Mouse (Mus musculus): ENCODE measurements around the gene Farp1.

The Farp1 gene

GRCm38 (mm10) chr14:121229036-121229773, 194.2 kb downstream of the Farp1 start:
- DNase-seq, result no peak

GRCm38 (mm10) chr14:121231232-121231631, 196.2 kb downstream of the Farp1 start:
- no peak for DNase-seq

DNA sequence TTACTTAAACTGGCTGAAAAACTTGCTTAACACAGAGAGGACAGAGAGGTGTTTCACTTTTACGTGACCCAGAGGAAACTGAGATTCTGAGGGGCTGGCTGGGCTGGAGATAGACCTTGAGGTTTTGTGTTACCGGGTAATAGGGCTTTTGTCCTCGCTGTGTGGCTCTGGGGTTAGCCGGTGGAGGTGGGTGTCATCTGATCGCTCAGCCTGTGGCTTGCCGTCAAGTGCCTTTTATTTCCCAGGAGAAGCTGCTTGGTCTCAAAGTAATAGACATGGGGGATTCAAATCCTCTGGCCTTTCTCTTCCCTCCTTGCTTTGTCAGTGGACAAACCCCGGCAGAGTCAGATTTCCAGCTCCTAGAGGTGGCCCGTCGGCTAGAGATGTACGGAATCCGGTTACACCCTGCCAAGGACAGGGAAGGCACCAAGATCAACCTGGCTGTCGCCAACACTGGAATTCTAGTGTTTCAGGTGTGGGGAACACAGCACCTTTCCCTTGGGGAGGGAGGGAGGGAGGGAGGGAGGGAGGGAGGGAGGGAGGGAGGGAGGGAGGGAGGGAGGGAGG, 199.8 kb downstream of the Farp1 start:
- DNase-seq, result no peak

DNA sequence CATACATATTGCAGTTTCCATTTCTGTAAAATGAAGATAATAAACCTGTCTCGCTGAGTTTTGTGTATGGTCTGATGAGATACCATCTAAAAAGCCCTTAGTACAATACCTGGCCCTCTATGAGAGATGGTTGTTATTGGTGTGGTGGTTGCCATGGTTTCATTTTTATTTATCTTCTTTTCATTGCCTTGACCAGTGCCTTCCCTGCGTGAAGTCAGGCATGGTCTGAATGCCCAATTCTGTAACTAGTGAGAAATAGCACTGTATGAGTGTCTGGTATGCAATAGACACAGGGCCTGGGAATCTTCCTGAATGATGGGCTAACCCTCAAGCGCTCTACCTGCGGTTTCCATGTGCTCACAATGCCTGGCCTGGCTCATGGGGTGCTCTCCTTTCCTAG, 201.7 kb downstream of the Farp1 start:
- no peak for DNase-seq

DNA sequence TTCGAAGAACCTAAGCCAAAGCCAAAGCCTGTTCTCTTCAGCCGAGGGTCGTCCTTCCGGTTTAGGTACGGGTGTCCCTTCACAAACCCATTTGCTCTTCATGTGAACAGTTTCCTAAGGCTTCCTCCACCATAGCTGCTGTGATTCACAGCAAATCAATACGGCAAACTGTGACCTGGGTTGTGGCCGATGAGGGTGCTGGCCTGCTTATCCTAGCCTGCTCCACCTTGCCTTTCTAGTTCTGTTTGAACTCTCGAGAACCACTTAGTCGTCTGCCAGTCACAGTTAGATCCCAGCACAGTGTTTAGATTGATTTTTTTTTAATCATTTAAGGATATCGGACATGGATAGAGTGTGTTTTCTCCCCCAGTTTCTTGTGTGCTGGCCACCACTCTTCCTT, 203.7 kb downstream of the Farp1 start:
- DNase-seq, result no peak

DNA sequence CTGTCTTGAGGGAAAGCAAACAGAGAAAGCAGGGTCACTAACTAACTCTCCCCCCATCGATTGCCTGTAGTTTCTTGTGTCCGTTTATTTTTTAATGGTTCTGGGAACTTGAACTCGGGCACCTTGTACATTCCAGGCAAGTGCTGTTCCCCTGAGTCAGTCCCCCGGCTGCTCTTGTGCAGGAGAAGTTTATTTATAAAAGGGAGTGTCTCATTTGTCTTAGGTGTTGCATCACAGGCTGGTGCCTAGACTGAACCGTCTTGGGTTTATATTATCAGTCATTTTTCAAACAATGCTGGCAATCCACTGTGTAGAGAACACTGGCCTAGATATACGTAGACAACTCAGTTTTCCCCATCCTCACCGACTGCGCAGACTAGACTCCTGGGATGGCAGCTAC, 204.4 kb downstream of the Farp1 start:
- no peak for DNase-seq

DNA sequence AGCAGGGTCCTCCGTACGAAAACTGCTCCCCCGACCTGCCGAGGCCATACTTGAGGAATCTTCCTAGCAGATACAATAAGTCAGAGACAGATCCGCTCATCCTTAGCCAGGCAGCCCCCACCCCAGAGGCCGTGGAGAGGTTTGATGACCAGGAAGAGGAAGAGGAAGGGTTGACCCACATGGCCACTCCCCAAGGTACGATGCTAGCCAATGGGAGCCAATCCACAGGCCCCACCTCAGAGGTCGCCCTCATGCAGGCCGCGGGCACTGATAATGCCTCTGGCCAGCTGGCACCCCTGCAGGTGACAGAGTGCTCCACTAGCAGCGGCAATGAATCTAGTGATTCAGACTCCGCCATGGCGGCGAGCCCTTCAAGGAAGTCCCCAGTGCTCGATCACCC, 209.1 kb downstream of the Farp1 start:
- no peak for DNase-seq

- DNase-seq, result no peak
Measured at GRCm38 (mm10) chr14:121246048-121246731, 211.2 kb downstream of the Farp1 start.

DNA sequence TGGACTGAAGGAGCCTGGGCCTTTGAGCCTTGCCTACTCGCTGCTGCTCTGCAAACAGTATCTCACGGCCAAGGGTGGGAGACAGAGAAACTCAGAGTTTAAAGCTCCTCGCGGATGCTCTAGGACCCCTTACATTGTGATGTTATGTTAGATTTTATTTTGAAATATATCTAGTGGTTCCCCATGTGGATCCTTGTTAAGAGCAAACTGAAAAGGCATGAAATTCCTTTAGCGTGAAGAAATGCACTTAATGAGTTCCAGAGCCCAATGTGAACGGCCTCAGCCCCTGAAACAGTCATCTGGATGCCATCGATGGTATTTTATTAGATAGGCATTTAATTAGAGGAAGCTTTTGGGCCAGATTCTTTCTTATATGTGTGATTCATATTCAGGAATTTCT, 212.3 kb downstream of the Farp1 start:
- DNase-seq, result no peak

DNA sequence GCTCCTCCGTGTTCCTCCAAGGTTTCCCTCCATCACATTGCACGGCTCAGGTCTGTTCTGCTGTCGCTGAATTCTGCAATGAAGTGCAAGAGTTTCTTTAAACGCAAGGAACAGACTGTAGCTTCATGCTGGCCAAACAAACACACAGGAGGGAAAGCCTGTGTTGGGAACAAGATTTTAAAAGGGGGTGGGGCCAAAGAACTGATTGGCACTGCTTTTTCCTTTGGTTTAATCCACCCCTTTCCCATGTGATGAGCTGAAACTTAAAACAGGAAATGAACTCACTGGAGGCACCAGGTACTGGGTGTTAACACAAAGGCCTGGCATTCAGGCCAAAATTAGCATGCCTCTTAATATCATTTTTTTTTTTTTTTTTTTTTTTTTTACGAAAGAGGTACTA, 213.3 kb downstream of the Farp1 start:
- DNase-seq, result no peak

DNA sequence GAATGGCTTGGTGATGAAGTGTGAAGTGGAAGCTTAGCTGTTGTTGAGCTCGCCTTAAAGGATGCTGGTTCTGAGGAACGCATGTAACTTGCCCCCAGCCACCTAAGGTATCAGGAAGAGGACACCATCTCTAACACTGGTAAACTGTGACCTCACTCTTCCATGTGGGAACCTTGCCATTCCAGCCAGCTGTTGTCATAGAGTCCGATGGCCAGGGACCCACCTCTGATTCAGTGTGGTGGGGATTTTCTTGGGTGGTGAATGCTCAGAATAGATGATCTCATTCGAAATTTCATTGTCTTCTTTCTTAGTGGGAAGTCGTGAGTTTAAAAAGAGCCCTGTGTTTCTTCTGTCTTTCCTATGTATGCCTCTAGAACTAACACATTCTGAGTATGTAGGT, 216.1 kb downstream of the Farp1 start:
- DNase-seq, result no peak

DNA sequence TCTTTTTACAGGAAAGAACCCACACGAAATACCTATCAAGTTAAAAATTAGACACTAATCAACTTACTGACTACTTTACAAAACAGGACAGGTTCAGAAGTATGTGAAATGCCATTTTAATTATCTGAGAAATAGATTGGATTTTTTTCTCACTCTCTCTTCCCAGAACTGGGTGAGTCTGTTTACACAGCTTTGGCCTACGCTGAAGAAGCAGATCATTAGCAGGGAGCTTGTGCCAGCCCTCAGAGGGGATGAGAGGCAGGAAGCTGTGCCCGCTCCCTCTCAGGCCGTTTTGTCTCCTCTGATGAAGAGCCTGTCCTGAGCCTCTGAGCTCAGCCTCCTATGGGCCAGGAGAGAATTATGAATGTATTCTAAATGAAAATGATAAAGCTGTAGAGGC, 216.7 kb downstream of the Farp1 start:
- DNase-seq, result no peak

GRCm38 (mm10) chr14:121252542-121252941, 217.5 kb downstream of the Farp1 start:
- no peak for DNase-seq

- DNase-seq, result no peak
Measured at GRCm38 (mm10) chr14:121254869-121255268, 219.9 kb downstream of the Farp1 start.

DNA sequence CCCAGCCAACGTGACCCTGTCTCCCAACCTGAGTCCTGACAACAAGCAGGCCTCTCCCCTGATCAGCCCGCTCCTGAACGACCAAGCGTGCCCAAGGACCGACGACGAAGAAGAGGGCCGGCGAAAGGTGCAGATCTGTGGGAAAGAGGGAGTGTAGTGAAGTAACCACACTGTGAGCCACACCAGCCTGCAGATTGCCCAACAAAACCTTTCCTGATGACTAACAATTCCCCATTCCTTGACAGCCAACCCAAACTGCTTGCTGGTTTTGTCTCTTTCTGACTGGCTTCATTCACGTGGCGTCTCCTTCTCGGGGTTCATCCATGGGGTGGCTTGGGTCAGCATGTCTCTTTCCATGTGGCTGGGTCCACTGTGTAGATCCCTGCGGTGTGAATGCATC, 220.5 kb downstream of the Farp1 start:
- DNase-seq, result no peak

DNA sequence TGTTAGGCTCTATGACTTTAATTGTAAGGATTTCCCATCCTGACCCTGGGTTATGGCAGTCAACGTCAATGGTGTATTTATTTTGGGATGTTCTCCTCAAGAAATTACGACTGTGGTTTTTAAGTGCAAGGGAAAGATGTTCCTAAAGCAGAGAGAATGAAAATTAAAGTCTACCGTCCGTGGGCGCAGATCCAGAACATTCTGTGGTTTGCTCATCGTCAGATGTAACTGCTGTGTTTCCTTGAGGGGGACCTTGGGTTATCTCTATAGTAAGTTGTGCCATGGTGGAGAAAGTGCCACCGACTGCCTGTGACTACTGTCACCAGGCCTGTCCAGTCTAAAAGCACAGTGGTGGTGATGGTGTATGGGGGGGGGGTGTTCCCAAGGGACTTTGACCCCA, 221.9 kb downstream of the Farp1 start:
- no peak for DNase-seq

- DNase-seq, result no peak
Measured at GRCm38 (mm10) chr14:121259332-121259731, 224.3 kb downstream of the Farp1 start.

- DNase-seq, result peak; percentile 59 to 73
Measured at GRCm38 (mm10) chr14:121259789-121260188, 224.8 kb downstream of the Farp1 start.

DNA sequence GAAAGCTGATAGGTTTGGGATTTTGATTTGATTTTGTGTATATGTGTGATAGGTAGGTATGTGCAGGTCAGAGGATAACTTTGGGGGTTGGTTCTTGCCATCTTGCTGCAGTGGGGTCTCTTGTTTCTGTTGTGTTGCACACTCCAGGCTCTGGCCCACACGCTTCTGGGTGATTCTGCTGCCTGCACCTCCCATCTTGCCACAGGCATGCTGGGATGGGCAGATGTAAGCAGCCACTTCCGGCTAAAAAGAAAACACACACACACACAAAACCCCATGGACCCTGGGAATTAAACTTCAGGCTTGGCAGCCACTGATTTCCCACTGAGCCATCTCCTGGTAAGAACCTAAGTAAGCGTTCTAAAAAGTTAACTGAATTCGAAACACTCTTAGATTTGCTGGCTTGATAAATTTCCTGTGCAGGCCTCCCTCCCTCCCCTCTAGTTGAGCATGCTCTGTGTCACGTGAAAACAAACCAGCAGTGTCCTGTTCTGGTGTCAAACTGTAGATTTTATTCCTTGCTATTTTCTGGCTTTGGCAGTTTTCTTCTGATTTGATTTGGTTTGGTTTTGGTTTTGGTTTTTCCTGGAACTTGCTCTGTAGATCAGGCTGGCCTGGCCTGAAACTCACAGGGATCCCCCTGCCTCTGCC, 226.4 kb downstream of the Farp1 start:
- no peak for DNase-seq

GRCm38 (mm10) chr14:121262606-121263005, 227.6 kb downstream of the Farp1 start:
- DNase-seq, result no peak

- peak; percentile 30 to 36 for DNase-seq
Measured at GRCm38 (mm10) chr14:121263912-121264311, 228.9 kb downstream of the Farp1 start.

GRCm38 (mm10) chr14:121264453-121264852, 229.5 kb downstream of the Farp1 start:
- no peak for DNase-seq

DNA sequence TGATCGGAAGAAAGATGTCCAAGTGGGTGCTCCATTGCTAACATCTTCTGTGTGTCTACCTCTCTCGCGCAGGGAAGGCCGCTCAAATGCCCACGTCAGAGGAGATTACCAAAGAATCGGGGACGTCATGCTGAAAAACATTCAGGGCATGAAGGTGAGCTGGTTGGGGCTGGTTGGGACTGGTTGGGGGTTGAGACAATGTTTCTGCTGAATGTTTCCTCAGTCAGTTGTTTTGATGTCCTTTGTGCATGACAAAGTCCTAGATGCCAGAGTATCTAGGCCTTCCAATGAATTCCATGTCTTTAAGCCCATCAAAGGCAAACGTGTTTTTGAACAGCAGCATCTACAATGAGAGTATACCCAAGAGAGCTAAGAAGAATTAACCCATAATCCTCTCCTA, 232.8 kb downstream of the Farp1 start:
- DNase-seq, result no peak

GRCm38 (mm10) chr14:121270490-121270889, 235.5 kb downstream of the Farp1 start:
- no peak for DNase-seq
